Mouse (Mus musculus) CH12.LX (cell line): Measurements from ENCODE around the gene Pawr. TPM values are rescaled to one million over a fixed set of nuclear protein-coding genes. Genes with fewer than 3 reads are reported as not detected.

ENCODE experiments used
- DNase-seq: peaks from one replicate; pipeline ENCODE4 v3.0.0-alpha.2; 2013; ENCODE audit errors: extremely low read depth
- H3K27ac ChIP-seq: 2 replicates; pipeline ENCODE4 v1.5.1; 2012; ENCODE audit warnings: low read depth, mild to moderate bottlenecking, control low read depth, moderate library complexity; ENCODE audit not compliant: insufficient read depth
- H3K27me3 ChIP-seq: replicated peaks from 2 replicates; pipeline ENCODE3; 2012; ENCODE audit warnings: inconsistent platforms
- H3K36me3 ChIP-seq, 2 experiments: replicated peaks in 1 of 2; 2 replicates each; pipeline versions ENCODE3 to v1.6.1; 2012; ENCODE audit warnings: inconsistent platforms in 1 of 2, low read length in 1 of 2, mild to moderate bottlenecking in 1 of 2, mixed read lengths in 1 of 2, moderate library complexity in 1 of 2; ENCODE audit not compliant: control insufficient read depth in 1 of 2, insufficient read depth in 1 of 2
- H3K4me1 ChIP-seq, 2 experiments: 2 replicates each; pipeline ENCODE4 v1.6.1; 2012; ENCODE audit warnings: inconsistent platforms in 1 of 2, moderate library complexity in 1 of 2; ENCODE audit not compliant: insufficient read depth in 2 of 2, control insufficient read depth in 1 of 2
- H3K4me2 ChIP-seq: 2 replicates; pipeline ENCODE4 v1.6.1; 2012; ENCODE audit warnings: low read depth, mild to moderate bottlenecking, control low read depth; ENCODE audit not compliant: poor library complexity, insufficient read depth, severe bottlenecking
- H3K4me3 ChIP-seq, 3 experiments: fragments of 150-350 bp in 1 of 3; sonication (generic) in 1 of 3; replicated peaks in 1 of 3; 2 replicates each; pipeline versions ENCODE3 to v1.5.1; 2011 to 2012; ENCODE audit warnings: low read depth in 2 of 3, low read length in 2 of 3, mild to moderate bottlenecking in 2 of 3, moderate library complexity in 2 of 3, control low read depth in 1 of 3, improper control_type of control experiment in 1 of 3, inconsistent platforms in 1 of 3, mixed read lengths in 1 of 3; ENCODE audit not compliant: poor library complexity in 1 of 3
- H3K79me2 ChIP-seq: replicated peaks from 2 replicates; pipeline ENCODE4 v1.6.1; 2012; ENCODE audit warnings: mild to moderate bottlenecking, moderate library complexity; ENCODE audit not compliant: control insufficient read depth, poor library complexity, insufficient read depth, severe bottlenecking; ENCODE audit errors: extremely low read depth
- H3K9ac ChIP-seq: 2 replicates; pipeline ENCODE4 v1.6.1; 2012; ENCODE audit warnings: low read depth, mild to moderate bottlenecking, control low read depth, moderate library complexity; ENCODE audit not compliant: insufficient read depth
- H3K9me3 ChIP-seq: replicated peaks from 2 replicates; pipeline ENCODE3; 2012; ENCODE audit warnings: low read length, inconsistent platforms, mixed read lengths
- BHLHE40 ChIP-seq: IDR thresholded peaks from 2 replicates; pipeline ENCODE4 v1.6.1; 2011; ENCODE audit warnings: mild to moderate bottlenecking, low read depth, low read length, improper control_type of control experiment
- CTCF ChIP-seq, 2 experiments: IDR thresholded peaks in 1 of 2; conservative IDR thresholded peaks in 1 of 2; 2 replicates each; pipeline ENCODE4 v1.5.1; 2011 to 2012; ENCODE audit warnings: low read depth in 2 of 2, low read length in 2 of 2, improper control_type of control experiment in 1 of 2, inconsistent platforms in 1 of 2, mild to moderate bottlenecking in 1 of 2, moderate library complexity in 1 of 2
- EP300 ChIP-seq: IDR thresholded peaks from 2 replicates; pipeline ENCODE4 v1.6.1; 2011; ENCODE audit warnings: low read length, improper control_type of control experiment
- ETS1 ChIP-seq: conservative IDR thresholded peaks from 2 replicates; pipeline ENCODE4 v1.6.1; 2012; ENCODE audit warnings: low read depth, mild to moderate bottlenecking, inconsistent platforms, low read length, improper control_type of control experiment, moderate library complexity
- HCFC1 ChIP-seq: IDR thresholded peaks from 2 replicates; pipeline ENCODE4 v1.6.1; 2012; ENCODE audit warnings: low read depth, mild to moderate bottlenecking, inconsistent platforms, low read length, improper control_type of control experiment
- JUN ChIP-seq: IDR thresholded peaks from 2 replicates; pipeline ENCODE4 v1.6.1; 2011; ENCODE audit warnings: low read depth, mild to moderate bottlenecking, low read length, improper control_type of control experiment, moderate library complexity; ENCODE audit not compliant: insufficient read depth
- MAFK ChIP-seq: IDR thresholded peaks from 2 replicates; pipeline ENCODE4 v1.6.1; 2011; ENCODE audit warnings: low read length, improper control_type of control experiment; ENCODE audit not compliant: insufficient replicate concordance
- MAX ChIP-seq: IDR thresholded peaks from 2 replicates; pipeline ENCODE4 v1.6.1; 2011; ENCODE audit warnings: low read length, improper control_type of control experiment
- MAZ ChIP-seq: IDR thresholded peaks from 2 replicates; pipeline ENCODE4 v1.6.1; 2012; ENCODE audit warnings: low read depth, mild to moderate bottlenecking, inconsistent platforms, low read length, improper control_type of control experiment, moderate library complexity
- MEF2A ChIP-seq: IDR thresholded peaks from 2 replicates; pipeline ENCODE4 v1.6.1; 2014; ENCODE audit warnings: low read depth, mild to moderate bottlenecking, inconsistent platforms, low read length, improper control_type of control experiment, borderline replicate concordance
- MYC ChIP-seq: IDR thresholded peaks from 2 replicates; pipeline ENCODE4 v1.6.1; 2011; ENCODE audit warnings: low read depth, mild to moderate bottlenecking, improper control_type of control experiment, low read length
- NELFE ChIP-seq: IDR thresholded peaks from 2 replicates; pipeline ENCODE4 v1.6.1; 2011; ENCODE audit warnings: low read depth, low read length, improper control_type of control experiment
- PAX5 ChIP-seq: IDR thresholded peaks from 2 replicates; pipeline ENCODE4 v1.6.1; 2012; ENCODE audit warnings: low read length, inconsistent platforms, mixed read lengths
- POLR2A ChIP-seq: IDR thresholded peaks from 2 replicates; pipeline ENCODE4 v1.6.1; 2011; ENCODE audit warnings: low read depth, mild to moderate bottlenecking, improper control_type of control experiment, low read length
- POLR2AphosphoS2 ChIP-seq: IDR thresholded peaks from 2 replicates; pipeline ENCODE4 v1.6.1; 2011; ENCODE audit warnings: low read depth, low read length, improper control_type of control experiment
- RAD21 ChIP-seq: IDR thresholded peaks from 2 replicates; pipeline ENCODE4 v1.6.1; 2011; ENCODE audit warnings: low read depth, mild to moderate bottlenecking, low read length, improper control_type of control experiment, moderate library complexity
- RCOR1 ChIP-seq: conservative IDR thresholded peaks from 2 replicates; pipeline ENCODE4 v1.6.1; 2012; ENCODE audit warnings: low read depth, mild to moderate bottlenecking, inconsistent platforms, low read length, improper control_type of control experiment
- TCF12 ChIP-seq: IDR thresholded peaks from 2 replicates; pipeline ENCODE4 v1.6.1; 2014; ENCODE audit warnings: low read depth, mild to moderate bottlenecking, inconsistent platforms, low read length, improper control_type of control experiment
- USF1 ChIP-seq: IDR thresholded peaks from 2 replicates; pipeline ENCODE4 v1.6.1; 2014; ENCODE audit warnings: low read depth, mild to moderate bottlenecking, inconsistent platforms, low read length, improper control_type of control experiment
- ZC3H11A ChIP-seq: IDR thresholded peaks from 2 replicates; pipeline ENCODE4 v1.6.1; 2012; ENCODE audit warnings: low read depth, mild to moderate bottlenecking, inconsistent platforms, low read length, improper control_type of control experiment
- ZMIZ1 ChIP-seq: IDR thresholded peaks from 2 replicates; pipeline ENCODE4 v1.6.1; 2012; ENCODE audit warnings: low read depth, mild to moderate bottlenecking, inconsistent platforms, low read length, improper control_type of control experiment
- dilution Hi-C: fragments of 300-500 bp; cut with MboI; formaldehyde crosslinking; loops from 2 replicates; pipeline ENCODE4 v1.14.3; 2020; ENCODE audit warnings: low sequenced_read_pairs; ENCODE audit not compliant: extremely low pct_unique_long_range_greater_than_20kb, extremely low pct_ligation_motif_present
- in situ Hi-C: fragments of 300-500 bp; cut with MboI; formaldehyde crosslinking; loops from 3 replicates; pipeline ENCODE4 v1.14.3; 2019; ENCODE audit warnings: low sequenced_read_pairs, low pct_ligation_motif_present, low pct_unique_long_range_greater_than_20kb, mixed read lengths
- polyA plus RNA-seq: library from polyadenylated mRNA; unstranded; fragments of >175 nt; gene quantifications from 2 replicates; pipeline ENCODE4 v1.2.1, GENCODE M21; 2012; ENCODE audit warnings: low read depth; ENCODE audit not compliant: insufficient read length
- total RNA-seq, 2 experiments: library from RNA; depleted of rRNA; stranded (reverse); fragments of 300-350 nt in 1 of 2; fragments of >200 nt in 1 of 2; gene quantifications; 2 replicates each; pipeline ENCODE4 v1.2.3; 2012 to 2014

The Pawr gene
- total and polyA plus RNA-seq, 3 experiments: not detected

- DNase-seq: no peak
- H3K9ac ChIP-seq: no peak overlapping the region
- H3K27me3 ChIP-seq: no peaks in the 10 kb centered on the region
- in situ Hi-C loops: loop anchor here (25.0 kb wide), 2 partner anchors 247 to 353 kb away; no protein-coding TSS in a partner anchor
- no peaks in the 10 kb centered on the region for H3K4me1 ChIP-seq
- H3K4me3 ChIP-seq: no peak overlapping the region
- peaks cover 0 to 2% of the 10 kb centered on the region in 2 experiments for H3K36me3 ChIP-seq
- no peak overlapping the region for H3K4me2 ChIP-seq
- TF ChIP-seq MAZ (no peak), POLR2AphosphoS2 (no peak), MAFK (no peak), RCOR1 (no peak), RAD21 (no peak), USF1 (no peak), JUN (no peak), MAX (no peak), BHLHE40 (no peak), ZMIZ1 (no peak), EP300 (no peak), CTCF (conservative IDR thresholded peaks at IDR 0.05 in 1 of 2, IDR thresholded peaks at IDR 0.05 in 1 of 2; ENCODE audit: low read depth in 2 of 2, low read length in 2 of 2) (no peak), NELFE (no peak), POLR2A (no peak), MYC (no peak), MEF2A (no peak), HCFC1 (no peak), PAX5 (no peak), ZC3H11A (no peak)
- TF ChIP-seq, all 38 proteins: peak for 0
- H3K9me3 ChIP-seq: no peaks in the 10 kb centered on the region
- dilution Hi-C loops: no loop called here
- H3K79me2 ChIP-seq: no peaks in the 10 kb centered on the region
- H3K27ac ChIP-seq: no peak overlapping the region
Measured at GRCm38 (mm10) chr10:108290046-108290445, 41.9 kb upstream of the Pawr start.

GRCm38 (mm10) chr10:108291688-108292471 lies 40.0 kb upstream of the Pawr start:
- Histone ChIP-seq H3K4me2 (no peak overlapping the region), H3K27me3 (no peaks in the 10 kb centered on the region), H3K79me2 (no peaks in the 10 kb centered on the region), H3K4me3 (no peak overlapping the region), H3K36me3 (no peaks in the 10 kb centered on the region), H3K27ac (no peak overlapping the region), H3K9ac (no peak overlapping the region), H3K9me3 (no peaks in the 10 kb centered on the region), H3K4me1 (no peaks in the 10 kb centered on the region)
- no peak for DNase-seq
- dilution Hi-C loops (no loop called here), in situ Hi-C loops (loop anchor here (25.0 kb wide), 2 partner anchors 245 to 355 kb away; no protein-coding TSS in a partner anchor)
- TF ChIP-seq ETS1 (no peak), EP300 (no peak), TCF12 (no peak), MYC (no peak)
